Mouse (Mus musculus) lung, embryonic 16.5 days (tissue): ENCODE results near the gene Oasl1. TPM values are rescaled to one million over a fixed set of nuclear protein-coding genes. Genes with fewer than 3 reads are reported as not detected.

ENCODE experiments used
- ATAC-seq: fragments of 200-750 bp; cut with Nextera tagmentation; 2 replicates; pipeline ENCODE4 v1.8.0; 2017; ENCODE audit warnings: low read depth, mild to moderate bottlenecking, moderate library complexity
- H3K27ac ChIP-seq: fragments of 300-500 bp; sonication (generic); 2 replicates; pipeline ENCODE4 v1.5.1; 2014; ENCODE audit warnings: mild to moderate bottlenecking, control low read depth, low read length
- H3K27me3 ChIP-seq: fragments of 300-500 bp; sonication (generic); 2 replicates; pipeline ENCODE4 v1.6.1; 2014; ENCODE audit warnings: low read depth, low read length, mixed read lengths; ENCODE audit not compliant: control insufficient read depth, insufficient read depth
- H3K36me3 ChIP-seq: fragments of 300-500 bp; sonication (generic); 2 replicates; pipeline ENCODE4 v1.6.1; 2014; ENCODE audit warnings: low read length; ENCODE audit not compliant: control insufficient read depth, insufficient read depth
- H3K4me1 ChIP-seq: fragments of 300-500 bp; sonication (generic); replicated peaks from 2 replicates; pipeline ENCODE4 v1.6.1; 2014; ENCODE audit warnings: low read length, mixed read lengths; ENCODE audit not compliant: control insufficient read depth, insufficient read depth
- H3K4me2 ChIP-seq: fragments of 300-500 bp; sonication (generic); 2 replicates; pipeline ENCODE4 v1.6.1; 2014; ENCODE audit warnings: low read depth, low read length, control low read depth
- H3K4me3 ChIP-seq: fragments of 300-500 bp; sonication (generic); 2 replicates; pipeline ENCODE4 v1.5.1; 2014; ENCODE audit warnings: mild to moderate bottlenecking, low read length, control low read depth
- H3K9ac ChIP-seq: fragments of 300-500 bp; sonication (generic); 2 replicates; pipeline ENCODE4 v1.6.1; 2014; ENCODE audit warnings: low read length, control low read depth
- H3K9me3 ChIP-seq: fragments of 300-500 bp; sonication (generic); 2 replicates; pipeline ENCODE4 v1.6.1; 2016; ENCODE audit warnings: low read length; ENCODE audit not compliant: control insufficient read depth
- WGBS: fragments of 180-500 bp; shearing (Covaris S2); extraction: QIAGEN DNeasy Blood & Tissue Kit; methylation state at CpG from one replicate; pipeline ENCODE4 v1.1.7; 2014; 5-methylcytosine and 5-hydroxymethylcytosine counted together
- polyA plus RNA-seq: library from polyadenylated mRNA; unstranded; fragments of >200 nt; fragmentation: Nextera tagmentation; extraction: Ambion mirVana; gene quantifications from 2 replicates; pipeline ENCODE4 v1.2.1, GENCODE M21; 2015

Oasl1 gene
- polyA plus RNA-seq, 1 experiment from 2014 or later, result 0.50 TPM

DNA sequence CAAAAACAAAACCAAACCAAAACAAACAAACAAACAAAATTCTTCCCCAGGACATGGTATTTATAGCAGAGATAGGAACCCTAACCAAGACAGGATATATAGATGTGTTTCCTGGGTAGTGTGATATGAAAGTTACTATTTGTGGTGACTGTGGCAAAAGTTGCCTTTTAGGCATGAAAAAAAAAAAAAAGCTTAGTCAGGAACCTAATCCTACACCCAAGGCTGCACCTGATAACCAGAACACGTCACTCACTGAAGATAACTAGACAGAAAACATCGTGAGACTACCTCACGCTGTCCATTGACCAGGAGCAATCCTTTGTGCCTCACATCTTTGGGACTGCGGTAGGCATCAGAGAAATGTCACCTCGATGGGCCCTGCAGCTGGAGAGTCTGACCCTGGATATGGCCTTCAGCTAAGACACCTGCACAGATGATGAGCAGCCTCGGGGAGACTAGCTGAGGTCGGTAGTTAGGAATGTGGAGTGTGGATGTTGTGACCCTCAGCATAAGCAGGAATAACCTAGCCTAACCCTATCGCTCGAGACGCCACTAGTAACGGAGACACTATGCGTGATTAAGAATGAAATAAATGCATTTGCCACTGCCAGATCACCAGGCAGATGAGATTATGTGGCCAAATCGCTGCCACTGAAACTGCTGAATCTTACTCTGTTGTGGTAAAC lies 26.2 kb upstream of the Oasl1 start, which contains the start of gene Oasl2:
Gene Oasl2 (plus strand): TSS at position 249 of the 686 bp plus-strand sequence.
- Histone ChIP-seq H3K27ac (no peak within 1 kb of the TSS), H3K36me3 (no peaks in the 10 kb centered on the region), H3K4me1 (peaks cover 4% of the 10 kb centered on the region; the same call in 1 of the 2 replicates), H3K9me3 (no peaks in the 10 kb centered on the region), H3K4me2 (peak within 1 kb of the TSS; percentile 53), H3K4me3 (peak within 1 kb of the TSS; percentile 43), H3K27me3 (no peaks in the 10 kb centered on the region), H3K9ac (peak within 1 kb of the TSS; percentile 45)
- no peak for ATAC-seq
- 55% methylated on average over 13 of the region's 13 CpGs for WGBS

DNA sequence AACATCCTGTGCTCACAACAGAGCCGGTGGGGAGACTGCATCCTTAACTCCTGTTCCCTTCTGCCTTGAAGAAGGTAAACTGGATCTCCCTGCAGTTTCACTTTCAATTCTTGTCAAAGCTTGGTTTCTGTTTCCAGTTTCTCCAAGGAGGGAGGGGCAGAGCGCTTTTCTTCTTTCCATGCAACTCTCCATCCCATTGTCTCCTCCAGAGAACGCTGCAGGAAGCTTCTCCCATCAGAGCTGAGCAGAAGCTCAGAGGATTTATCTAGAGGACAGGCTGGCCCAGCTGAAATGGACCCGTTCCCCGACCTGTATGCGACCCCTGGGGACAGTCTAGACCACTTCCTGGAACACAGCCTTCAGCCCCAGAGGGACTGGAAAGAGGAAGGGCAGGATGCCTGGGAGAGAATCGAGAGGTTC lies 25.7 kb upstream of the Oasl1 start:
- Histone ChIP-seq H3K27me3 (no peaks in the 10 kb centered on the region), H3K9me3 (no peaks in the 10 kb centered on the region), H3K4me3 (peak overlapping the region; percentile 43), H3K36me3 (no peaks in the 10 kb centered on the region), H3K4me2 (peak overlapping the region; percentile 53), H3K9ac (peak overlapping the region; percentile 45), H3K4me1 (peaks cover 4% of the 10 kb centered on the region; the same call in 1 of the 2 replicates), H3K27ac (no peak overlapping the region)
- no peak for ATAC-seq
- WGBS, result 8% methylated on average over 7 of the region's 7 CpGs

DNA sequence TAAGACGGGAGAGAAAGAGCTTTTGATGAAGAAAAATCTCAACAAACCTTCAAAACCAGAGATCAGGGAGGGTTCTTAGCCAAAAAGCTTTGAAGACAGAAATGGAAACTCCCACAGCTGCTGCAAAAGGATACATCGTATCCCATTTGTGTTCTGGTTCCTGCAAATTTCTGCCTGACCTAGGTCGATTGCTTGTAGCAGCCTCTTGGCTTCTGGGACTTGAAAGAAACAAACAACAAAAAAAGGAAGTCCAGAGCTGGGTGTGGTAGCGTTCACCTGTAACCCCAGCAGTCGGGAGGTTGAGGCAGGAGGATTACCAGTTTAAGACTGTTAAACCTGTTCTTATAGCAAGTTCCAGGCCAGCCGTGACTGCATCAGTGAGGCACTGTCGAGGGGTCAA lies 24.2 kb upstream of the Oasl1 start:
- WGBS, result 64% methylated on average over 7 of the region's 7 CpGs
- H3K9me3 ChIP-seq, result no peaks in the 10 kb centered on the region
- peaks cover 4% of the 10 kb centered on the region; the same call in 1 of the 2 replicates for H3K4me1 ChIP-seq
- H3K4me3 ChIP-seq, result no peak overlapping the region
- H3K27me3 ChIP-seq, result no peaks in the 10 kb centered on the region
- no peak overlapping the region for H3K4me2 ChIP-seq
- no peaks in the 10 kb centered on the region for H3K36me3 ChIP-seq
- no peak overlapping the region for H3K27ac ChIP-seq
- ATAC-seq, result no peak
- H3K9ac ChIP-seq, result no peak overlapping the region

DNA sequence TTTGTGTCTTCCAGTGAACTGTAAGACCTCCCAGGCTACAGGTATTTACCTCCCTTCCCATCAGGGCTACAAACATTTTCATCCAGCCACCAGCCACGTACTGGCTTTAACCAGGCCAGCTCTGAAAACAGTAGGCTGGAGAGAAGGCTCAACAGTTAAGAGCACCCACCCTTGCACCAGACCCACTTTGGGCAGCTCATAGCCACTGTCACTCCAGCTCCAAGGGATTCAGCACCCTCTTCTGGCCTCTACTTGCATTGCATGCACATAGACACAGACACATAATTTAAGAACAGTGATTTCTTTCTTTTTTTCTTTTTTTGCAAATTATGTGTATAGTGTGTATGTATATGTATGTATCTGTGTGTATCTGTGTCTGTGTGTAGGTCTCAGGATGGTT lies 20.6 kb upstream of the Oasl1 start:
- no peak overlapping the region for H3K27ac ChIP-seq
- 24% methylated on average over 1 of the region's 1 CpGs for WGBS
- H3K36me3 ChIP-seq, result no peaks in the 10 kb centered on the region
- peaks cover 1% of the 10 kb centered on the region; the same call in 1 of the 2 replicates for H3K4me1 ChIP-seq
- H3K4me2 ChIP-seq, result no peak overlapping the region
- no peaks in the 10 kb centered on the region for H3K9me3 ChIP-seq
- no peak overlapping the region for H3K4me3 ChIP-seq
- ATAC-seq, result no peak
- H3K27me3 ChIP-seq, result no peaks in the 10 kb centered on the region
- H3K9ac ChIP-seq, result no peak overlapping the region

DNA sequence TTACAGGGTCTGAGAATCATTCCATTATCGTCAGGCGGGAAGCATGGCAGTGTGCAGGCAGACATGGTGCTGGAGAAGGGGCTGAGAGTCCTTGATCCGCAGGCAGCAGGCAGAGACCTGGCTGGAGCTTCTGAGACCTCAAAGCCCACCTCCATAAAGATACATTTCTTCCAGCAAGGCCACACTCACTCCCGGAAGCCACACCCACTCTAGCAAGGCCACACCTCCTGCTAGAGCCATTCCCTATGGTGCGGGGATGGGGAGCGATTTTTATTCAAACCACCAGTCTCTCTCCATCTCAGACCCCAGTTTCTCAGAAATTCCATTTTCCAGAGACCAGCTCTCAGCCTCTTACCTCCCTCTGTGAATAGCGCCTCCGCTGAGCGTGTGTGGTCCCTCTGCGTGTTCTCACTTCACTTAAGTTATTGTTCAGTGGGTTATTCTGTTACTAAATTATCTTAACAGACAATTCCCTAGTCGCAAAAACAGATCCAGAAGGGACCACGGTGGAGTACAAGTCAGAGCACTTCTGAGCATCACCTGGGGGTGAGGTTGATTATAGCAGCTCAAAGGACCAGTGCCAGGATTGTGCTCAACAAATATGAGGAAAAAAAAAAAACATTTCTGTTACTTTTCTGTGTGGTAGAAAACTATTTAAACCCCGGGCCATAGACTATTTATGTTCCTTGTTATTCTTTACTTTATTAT lies 14.3 kb upstream of the Oasl1 start:
- Histone ChIP-seq H3K9ac (no peak overlapping the region), H3K36me3 (no peaks in the 10 kb centered on the region), H3K4me2 (no peak overlapping the region), H3K27me3 (no peaks in the 10 kb centered on the region), H3K4me3 (no peak overlapping the region), H3K4me1 (no peaks in the 10 kb centered on the region), H3K27ac (no peak overlapping the region), H3K9me3 (no peaks in the 10 kb centered on the region)
- 46% methylated on average over 13 of the region's 13 CpGs for WGBS
- ATAC-seq, result no peak

DNA sequence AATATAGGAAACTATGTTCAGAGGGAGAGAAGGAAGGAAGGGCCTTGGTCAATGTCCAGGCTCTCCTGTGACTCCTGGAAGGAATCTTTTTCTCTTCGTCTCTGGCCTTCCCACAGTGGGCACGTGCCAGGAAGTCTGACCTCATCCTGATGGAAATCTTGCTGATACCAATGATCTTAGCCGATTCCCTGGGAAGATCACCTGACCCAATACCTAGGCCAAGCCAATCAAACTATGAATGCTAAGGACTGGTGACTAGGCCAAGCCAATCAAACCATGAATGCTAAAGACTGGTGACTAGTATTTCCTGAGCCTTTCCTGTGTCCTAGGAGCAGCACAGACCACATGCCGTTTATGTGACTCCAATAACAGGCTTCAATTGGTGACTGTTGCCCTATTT lies 9.4 kb upstream of the Oasl1 start:
- no peak overlapping the region for H3K9ac ChIP-seq
- no peak for ATAC-seq
- H3K27ac ChIP-seq, result no peak overlapping the region
- no peak overlapping the region for H3K4me3 ChIP-seq
- WGBS, result 59% methylated on average over 4 of the region's 4 CpGs
- no peaks in the 10 kb centered on the region for H3K27me3 ChIP-seq
- H3K4me1 ChIP-seq, result no peaks in the 10 kb centered on the region
- no peaks in the 10 kb centered on the region for H3K36me3 ChIP-seq
- H3K9me3 ChIP-seq, result no peaks in the 10 kb centered on the region
- H3K4me2 ChIP-seq, result no peak overlapping the region

DNA sequence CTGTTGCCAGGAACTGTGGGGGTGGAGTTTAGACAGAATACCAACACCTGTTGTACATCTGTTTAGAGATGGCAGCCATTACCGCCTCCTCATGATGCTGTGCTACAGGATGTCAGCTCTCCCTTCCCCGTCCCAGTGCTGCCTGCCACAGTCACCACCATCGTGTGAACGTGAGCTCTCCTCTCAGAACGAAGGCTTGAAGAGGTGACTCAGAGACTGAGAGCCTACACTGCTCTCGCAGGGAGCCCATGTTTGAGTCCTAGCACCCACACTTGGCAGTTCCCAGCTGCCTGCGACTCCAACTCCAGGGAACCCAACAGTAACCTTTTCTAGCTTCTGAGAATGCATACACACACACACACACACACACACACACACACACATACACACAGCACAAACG lies 8.2 kb upstream of the Oasl1 start:
- 52% methylated on average over 8 of the region's 8 CpGs for WGBS
- no peaks in the 10 kb centered on the region for H3K36me3 ChIP-seq
- no peak overlapping the region for H3K4me2 ChIP-seq
- no peak overlapping the region for H3K4me3 ChIP-seq
- no peak for ATAC-seq
- no peaks in the 10 kb centered on the region for H3K27me3 ChIP-seq
- no peaks in the 10 kb centered on the region for H3K4me1 ChIP-seq
- no peaks in the 10 kb centered on the region for H3K9me3 ChIP-seq
- H3K27ac ChIP-seq, result no peak overlapping the region
- no peak overlapping the region for H3K9ac ChIP-seq

DNA sequence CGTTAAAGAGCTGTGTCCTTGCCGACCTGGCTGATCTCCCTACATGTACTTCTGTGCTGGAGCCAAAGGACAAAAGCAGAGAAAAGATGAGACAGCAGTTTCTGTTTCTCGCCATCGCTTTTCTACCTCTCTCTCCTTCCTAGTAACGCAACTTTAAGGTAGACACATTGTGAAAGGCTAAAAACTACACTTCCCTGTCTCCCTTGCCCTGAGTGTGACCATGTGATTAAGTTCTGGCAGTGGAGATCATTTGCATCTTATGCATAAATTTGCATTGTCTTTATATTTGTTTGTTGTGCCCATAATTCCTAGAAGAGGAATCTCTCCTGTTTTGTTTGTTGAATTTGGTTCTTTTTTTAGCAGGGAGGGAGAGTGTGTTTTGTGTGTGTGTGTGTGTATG lies 7.2 kb upstream of the Oasl1 start:
- no peaks in the 10 kb centered on the region for H3K36me3 ChIP-seq
- H3K4me1 ChIP-seq, result no peaks in the 10 kb centered on the region
- ATAC-seq, result no peak
- H3K4me2 ChIP-seq, result no peak overlapping the region
- H3K9ac ChIP-seq, result no peak overlapping the region
- H3K27ac ChIP-seq, result no peak overlapping the region
- H3K9me3 ChIP-seq, result no peaks in the 10 kb centered on the region
- H3K27me3 ChIP-seq, result no peaks in the 10 kb centered on the region
- WGBS, result 72% methylated on average over 5 of the region's 5 CpGs
- no peak overlapping the region for H3K4me3 ChIP-seq

DNA sequence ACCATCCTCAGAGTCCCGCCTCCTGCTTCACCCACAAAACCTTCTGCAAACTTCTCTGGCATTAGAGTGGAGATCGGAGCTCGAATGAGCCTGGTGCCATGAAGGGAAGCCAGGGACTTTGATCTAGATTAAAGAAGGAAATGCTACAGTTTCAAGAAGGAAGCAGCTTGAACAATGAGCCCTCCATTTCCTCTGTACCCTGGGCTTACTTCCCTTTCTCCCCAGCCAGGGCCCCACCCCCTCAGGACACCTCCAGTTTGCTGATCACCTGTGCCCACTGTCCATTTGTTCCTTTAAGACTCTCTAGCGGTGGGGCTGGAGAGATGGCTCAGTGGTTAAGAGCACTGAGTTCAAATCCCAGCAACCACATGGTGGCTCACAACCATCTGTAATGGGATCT lies 6.3 kb upstream of the Oasl1 start:
- Histone ChIP-seq H3K27ac (no peak overlapping the region), H3K36me3 (no peaks in the 10 kb centered on the region), H3K9ac (no peak overlapping the region), H3K27me3 (no peaks in the 10 kb centered on the region), H3K4me3 (no peak overlapping the region), H3K4me1 (no peaks in the 10 kb centered on the region), H3K4me2 (no peak overlapping the region), H3K9me3 (no peaks in the 10 kb centered on the region)
- ATAC-seq, result no peak
- WGBS, result 60% methylated on average over 4 of the region's 4 CpGs
